Mouse (Mus musculus): ENCODE data around the gene Paqr4. TPM values are rescaled to one million over a fixed set of nuclear protein-coding genes. Genes with fewer than 3 reads are reported as not detected.

The Paqr4 gene
- polyA plus RNA-seq, 1 experiment, result 65.7 TPM

DNA sequence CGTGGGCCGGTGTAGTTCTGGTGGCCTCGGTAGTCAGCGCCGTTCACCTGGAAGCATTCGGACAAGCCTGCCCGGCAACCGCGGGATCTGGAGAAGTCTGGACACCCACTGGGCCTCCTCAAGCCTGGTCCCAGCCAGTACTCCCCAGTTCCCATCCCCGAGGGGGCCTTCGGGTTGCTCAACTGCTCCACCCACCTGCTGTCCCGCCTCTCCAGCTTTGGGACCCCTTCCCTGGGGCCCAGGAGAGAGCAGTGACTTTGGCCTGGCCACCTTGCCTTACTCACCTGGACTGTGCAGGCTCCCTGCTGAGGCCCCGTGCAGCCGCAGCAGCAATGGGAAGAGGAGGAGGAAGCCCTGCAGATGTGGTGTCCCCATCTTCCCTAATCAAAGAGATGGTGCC is 4.0 kb upstream of the Paqr4 start:
- Histone ChIP-seq H3K4me3 (ENCODE audit: insufficient read depth, low read length) (no peak overlapping the region), H3K4me1 (ENCODE audit: control insufficient read depth, insufficient read depth, low read length) (no peaks in the 10 kb centered on the region), H3K27ac (ENCODE audit: insufficient read depth, low read length) (no peak overlapping the region)
- TF ChIP-seq POLR2A (IDR thresholded peaks at IDR 0.05; ENCODE audit: extremely low read depth, insufficient read depth, low read length) (no peak), CTCF (IDR thresholded peaks at IDR 0.05; ENCODE audit: extremely low read depth, insufficient read depth, low read length) (no peak)

DNA sequence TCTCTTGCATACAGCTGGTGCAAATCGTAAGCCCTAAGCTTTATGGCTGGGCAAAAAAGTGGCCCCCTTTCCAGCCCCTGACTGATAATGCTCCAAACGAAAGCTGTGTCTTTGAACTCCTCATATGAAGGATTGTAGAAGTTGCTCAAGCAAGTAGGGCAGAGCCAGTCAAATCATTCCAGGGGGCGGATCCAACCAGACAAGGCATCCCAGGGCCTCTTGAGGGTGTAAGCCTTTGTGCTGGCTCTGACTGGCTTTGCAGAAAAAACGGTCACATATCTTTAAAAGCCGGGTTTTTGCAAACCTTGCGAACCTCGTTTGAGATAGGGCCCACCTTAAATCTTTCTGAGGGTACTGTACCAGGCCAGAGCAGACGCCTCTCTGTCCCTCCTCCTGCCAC is 3.4 kb upstream of the Paqr4 start:
- H3K4me3 ChIP-seq (ENCODE audit: insufficient read depth, low read length), result no peak overlapping the region
- no peak overlapping the region for H3K27ac ChIP-seq (ENCODE audit: insufficient read depth, low read length)
- H3K4me1 ChIP-seq (ENCODE audit: control insufficient read depth, insufficient read depth, low read length), result no peaks in the 10 kb centered on the region; the same call in 1 of the 2 replicates
- TF ChIP-seq CTCF (IDR thresholded peaks at IDR 0.05; ENCODE audit: extremely low read depth, insufficient read depth, low read length) (no peak), POLR2A (IDR thresholded peaks at IDR 0.05; ENCODE audit: extremely low read depth, insufficient read depth, low read length) (no peak)

DNA sequence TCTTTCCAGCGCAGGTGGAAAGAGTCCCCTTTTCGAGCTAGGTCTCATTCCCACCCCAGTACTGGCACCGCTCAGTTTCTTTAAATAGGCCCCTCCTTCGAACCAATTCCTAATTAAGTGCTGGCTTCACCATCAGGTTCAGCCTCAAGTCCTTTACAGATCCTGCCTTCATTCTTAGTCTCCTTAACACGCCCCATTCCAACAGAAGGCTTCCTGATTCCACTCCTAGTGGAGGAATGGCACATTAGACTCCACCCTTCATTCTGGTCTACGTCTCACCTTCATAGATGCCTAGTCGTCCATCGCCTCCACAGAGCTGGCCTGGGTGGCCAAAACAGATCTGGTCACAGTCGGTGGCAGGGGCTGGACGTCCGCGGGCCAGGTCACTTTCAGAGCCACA is 2.3 kb upstream of the Paqr4 start:
- H3K4me3 ChIP-seq (ENCODE audit: insufficient read depth, low read length), result no peak overlapping the region
- TF ChIP-seq CTCF (IDR thresholded peaks at IDR 0.05; ENCODE audit: extremely low read depth, insufficient read depth, low read length) (no peak), POLR2A (IDR thresholded peaks at IDR 0.05; ENCODE audit: extremely low read depth, insufficient read depth, low read length) (no peak)

DNA sequence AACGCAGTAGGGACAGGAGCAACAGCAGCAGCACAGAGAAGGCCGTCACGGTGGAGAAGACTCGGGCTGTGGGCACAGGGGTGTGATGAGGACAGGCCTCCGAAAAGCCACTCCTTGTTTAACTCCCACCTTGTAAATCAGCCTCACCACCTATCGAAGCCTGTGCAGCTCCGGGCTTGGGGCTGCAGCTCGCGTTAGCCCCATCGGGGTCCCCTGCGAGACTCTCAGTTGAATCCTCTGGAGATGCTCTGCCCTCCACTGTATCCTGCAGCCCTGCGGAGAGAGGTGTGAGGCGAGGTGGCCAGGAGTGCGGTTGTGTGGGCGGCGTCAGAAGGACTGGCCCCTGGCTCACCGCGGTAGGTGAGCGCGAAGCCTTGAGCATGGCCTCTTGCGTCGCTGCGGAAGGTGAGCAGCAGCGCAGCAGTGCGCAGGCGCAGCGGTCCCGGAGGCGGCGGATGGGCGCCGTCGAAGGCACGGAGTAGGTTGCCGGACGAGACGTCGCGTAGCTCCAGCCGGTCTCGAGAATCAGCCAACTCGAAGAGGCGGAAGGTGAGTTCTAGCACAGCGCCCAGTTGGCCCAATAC is 1.6 kb upstream of the Paqr4 start:
- no peak for TF ChIP-seq POLR2A (IDR thresholded peaks at IDR 0.05; ENCODE audit: extremely low read depth, insufficient read depth, low read length)
- TF ChIP-seq CTCF (IDR thresholded peaks at IDR 0.05; ENCODE audit: extremely low read depth, insufficient read depth, low read length), result no peak
- no peak overlapping the region for H3K27ac ChIP-seq (ENCODE audit: insufficient read depth, low read length)
- peaks cover 2% of the 10 kb centered on the region; the same call in 1 of the 2 replicates for H3K4me1 ChIP-seq (ENCODE audit: control insufficient read depth, insufficient read depth, low read length)
- H3K4me3 ChIP-seq (ENCODE audit: insufficient read depth, low read length), result peak overlapping the region; percentile 21; the same call in 1 of the 2 replicates

More for the DNA sequence above, 2.3 kb upstream of the Paqr4 start:
- H3K27ac ChIP-seq (ENCODE audit: insufficient read depth, low read length), result no peak overlapping the region
- H3K4me1 ChIP-seq (ENCODE audit: control insufficient read depth, insufficient read depth, low read length), result peaks cover 2% of the 10 kb centered on the region; the same call in 1 of the 2 replicates

DNA sequence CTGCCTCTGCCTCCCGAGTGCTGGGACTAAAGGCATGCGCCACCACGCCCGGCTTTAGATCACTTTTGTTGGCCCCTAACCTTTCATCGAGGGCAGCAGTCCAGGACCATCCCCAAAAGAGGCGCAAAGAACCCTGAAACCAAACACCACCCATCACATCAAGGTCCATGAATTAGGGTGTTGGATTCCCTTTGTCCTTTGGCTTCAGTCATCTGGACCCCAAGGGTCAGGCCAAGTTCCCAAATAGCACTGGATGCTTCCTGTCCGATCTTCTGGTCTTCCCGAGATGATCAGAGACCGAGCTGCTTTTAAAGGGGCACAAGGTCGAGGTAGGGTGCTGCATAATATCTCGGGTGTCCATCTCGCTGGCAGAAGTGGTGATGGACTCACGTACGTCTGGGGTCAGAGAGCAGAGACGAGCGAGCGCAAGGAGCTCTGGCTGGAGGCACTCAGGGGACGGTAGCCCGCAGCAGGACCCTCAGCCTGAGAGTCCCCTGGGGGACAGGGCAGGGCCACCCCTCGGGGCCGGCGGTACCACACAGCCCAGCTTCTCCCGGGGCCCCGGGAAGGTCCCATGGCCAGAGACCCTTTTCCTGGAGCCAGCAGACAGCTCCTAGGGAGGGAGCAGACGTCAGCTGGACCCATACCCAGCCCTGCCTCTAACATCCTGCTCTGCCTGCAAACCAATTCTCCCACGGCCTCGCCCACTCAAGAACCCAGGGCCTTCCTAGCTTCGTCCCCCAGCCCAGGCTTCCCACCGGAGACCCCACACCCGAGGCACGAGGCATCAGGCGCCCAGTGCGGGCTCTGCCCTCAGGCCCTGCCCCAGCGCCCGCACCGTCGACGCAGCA is 917 bp upstream of the Paqr4 start:
- no peak overlapping the region for H3K27ac ChIP-seq (ENCODE audit: insufficient read depth, low read length)
- TF ChIP-seq POLR2A (IDR thresholded peaks at IDR 0.05; ENCODE audit: extremely low read depth, insufficient read depth, low read length), result no peak
- no peak for TF ChIP-seq CTCF (IDR thresholded peaks at IDR 0.05; ENCODE audit: extremely low read depth, insufficient read depth, low read length)
- peaks cover 2% of the 10 kb centered on the region; the same call in 1 of the 2 replicates for H3K4me1 ChIP-seq (ENCODE audit: control insufficient read depth, insufficient read depth, low read length)
- no peak overlapping the region for H3K4me3 ChIP-seq (ENCODE audit: insufficient read depth, low read length)

DNA sequence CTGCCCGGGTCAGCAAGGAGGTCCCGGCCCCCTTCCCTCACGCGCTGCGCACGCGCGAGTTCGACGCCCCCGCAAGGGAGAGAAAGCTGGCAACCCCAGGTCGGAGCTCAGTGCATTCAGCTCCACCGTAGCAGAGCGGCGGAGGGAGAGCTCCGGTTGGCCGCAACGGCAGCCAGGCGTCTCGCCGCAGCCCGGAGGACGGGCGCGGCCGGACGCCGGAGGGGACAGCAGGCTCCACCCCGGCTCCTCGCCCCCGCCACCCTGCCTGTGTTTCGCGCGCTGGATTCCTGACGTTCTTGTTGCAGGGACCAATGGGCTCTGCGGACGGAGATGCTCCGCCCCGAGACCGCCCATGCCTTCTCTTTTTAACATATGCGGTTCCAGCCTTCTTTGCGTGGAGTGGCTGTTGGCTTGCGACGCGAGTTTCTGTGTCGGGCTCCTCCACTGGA is 507 bp downstream of the Paqr4 start:
- Histone ChIP-seq H3K4me1 (ENCODE audit: control insufficient read depth, insufficient read depth, low read length) (peaks cover 2% of the 10 kb centered on the region; the same call in 1 of the 2 replicates), H3K27ac (ENCODE audit: insufficient read depth, low read length) (peak overlapping the region; percentile 84), H3K4me3 (ENCODE audit: insufficient read depth, low read length) (peak overlapping the region; percentile 68)
- TF ChIP-seq CTCF (IDR thresholded peaks at IDR 0.05; ENCODE audit: extremely low read depth, insufficient read depth, low read length) (no peak), POLR2A (IDR thresholded peaks at IDR 0.05; ENCODE audit: extremely low read depth, insufficient read depth, low read length) (peak; percentile 57; the same call in 1 of the 2 replicates)

DNA sequence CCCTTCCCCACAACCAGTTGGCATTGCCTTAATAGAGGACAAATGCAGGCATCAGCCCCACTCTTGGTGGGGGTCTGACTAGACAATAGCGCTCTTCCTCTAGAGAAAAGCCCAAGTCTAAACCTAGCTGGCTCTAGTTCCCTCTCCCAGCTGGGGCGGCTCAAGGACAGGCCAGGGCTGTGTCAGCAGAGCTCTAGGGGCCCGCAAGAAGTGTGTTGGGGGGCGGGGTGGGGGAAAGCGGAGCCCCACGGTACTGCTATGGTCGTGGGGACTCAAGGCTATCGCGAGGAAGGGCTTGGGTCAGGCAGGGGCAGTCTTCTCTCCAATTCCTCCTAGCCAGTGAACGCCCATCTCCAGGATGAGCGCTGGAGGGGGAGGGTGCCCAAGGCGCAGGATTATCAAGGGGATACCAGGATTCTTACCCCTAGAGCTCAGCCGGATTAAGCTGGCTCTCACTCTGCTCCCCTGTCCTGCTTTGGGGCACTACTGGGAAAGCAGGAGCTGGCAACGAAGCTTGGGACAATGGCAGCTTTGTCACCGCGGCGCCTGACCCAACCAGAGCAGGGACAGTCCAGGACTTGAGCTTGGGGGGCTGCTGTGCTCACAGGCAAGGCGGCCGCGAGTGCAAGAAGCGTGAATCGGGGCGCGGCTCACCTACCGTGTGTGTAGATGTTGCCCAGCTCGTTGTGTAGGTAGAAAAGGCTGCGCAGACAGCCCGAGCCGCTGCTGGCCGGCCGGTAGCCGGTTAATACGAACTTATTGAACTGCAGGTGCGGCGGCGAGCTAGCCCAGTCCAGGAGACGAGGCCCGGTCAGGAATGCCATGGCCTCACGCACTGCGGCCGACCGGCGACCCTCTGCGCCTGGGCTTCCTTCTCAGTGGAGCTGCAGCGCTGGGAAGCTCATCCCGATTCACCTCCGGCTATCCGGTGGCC is 1.2 kb downstream of the Paqr4 start:
- peaks cover 2% of the 10 kb centered on the region; the same call in 1 of the 2 replicates for H3K4me1 ChIP-seq (ENCODE audit: control insufficient read depth, insufficient read depth, low read length)
- TF ChIP-seq POLR2A (IDR thresholded peaks at IDR 0.05; ENCODE audit: extremely low read depth, insufficient read depth, low read length) (no peak), CTCF (IDR thresholded peaks at IDR 0.05; ENCODE audit: extremely low read depth, insufficient read depth, low read length) (no peak)
- H3K4me3 ChIP-seq (ENCODE audit: insufficient read depth, low read length), result peak overlapping the region; percentile 68
- peak overlapping the region; percentile 84 for H3K27ac ChIP-seq (ENCODE audit: insufficient read depth, low read length)

DNA sequence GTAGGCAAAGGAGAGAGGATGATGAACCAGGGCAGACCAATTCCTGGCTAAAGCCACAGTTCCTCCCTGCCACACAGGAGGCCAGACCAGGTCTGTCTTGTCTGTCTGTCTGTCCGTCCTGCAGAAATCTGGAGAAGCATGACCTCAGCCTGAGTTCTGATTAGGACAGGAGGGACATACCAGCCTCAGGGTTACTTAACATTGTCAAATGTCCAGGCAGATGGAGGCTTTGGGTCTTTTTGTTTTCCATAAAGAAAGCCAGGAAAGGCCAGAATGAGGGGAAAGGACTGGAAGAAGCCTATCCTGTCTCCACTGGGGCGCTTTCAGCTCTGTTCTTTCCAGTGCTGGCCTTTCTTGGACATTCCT is 1.8 kb downstream of the Paqr4 start:
- H3K4me3 ChIP-seq (ENCODE audit: insufficient read depth, low read length), result peak overlapping the region; percentile 68; the same call in 1 of the 2 replicates
- H3K27ac ChIP-seq (ENCODE audit: insufficient read depth, low read length), result no peak overlapping the region
- TF ChIP-seq CTCF (IDR thresholded peaks at IDR 0.05; ENCODE audit: extremely low read depth, insufficient read depth, low read length) (no peak), POLR2A (IDR thresholded peaks at IDR 0.05; ENCODE audit: extremely low read depth, insufficient read depth, low read length) (no peak)
- H3K4me1 ChIP-seq (ENCODE audit: control insufficient read depth, insufficient read depth, low read length), result peaks cover 2% of the 10 kb centered on the region; the same call in 1 of the 2 replicates

Measured in cortical plate, adult 2 months (tissue).